Mouse (Mus musculus) bone marrow, adult 2 months (tissue): ENCODE data around the gene Ppp2r2d. TPM values are rescaled to one million over a fixed set of nuclear protein-coding genes. Genes with fewer than 3 reads are reported as not detected.

Experiments used
- H3K27ac ChIP-seq: fragments of 200-500 bp; 2 replicates; pipeline ENCODE4 v1.5.1; 2012; ENCODE audit warnings: low read depth, mild to moderate bottlenecking, control low read depth, inconsistent platforms, low read length; ENCODE audit not compliant: control insufficient read depth, poor library complexity, insufficient read depth
- H3K4me1 ChIP-seq: fragments of 200-500 bp; 2 replicates; pipeline ENCODE4 v1.6.1; 2011; ENCODE audit warnings: low read length; ENCODE audit not compliant: control insufficient read depth, insufficient read depth
- H3K4me3 ChIP-seq: fragments of 200-500 bp; replicated peaks from 2 replicates; pipeline ENCODE3; 2011; ENCODE audit warnings: mild to moderate bottlenecking, low read depth, low read length, control low read depth; ENCODE audit not compliant: control insufficient read depth
- CTCF ChIP-seq: fragments of 200-500 bp; IDR thresholded peaks from 2 replicates; pipeline ENCODE4 v1.5.1; 2011; ENCODE audit warnings: low read length, control low read depth; ENCODE audit not compliant: control insufficient read depth, insufficient read depth
- POLR2A ChIP-seq: fragments of 200-500 bp; IDR thresholded peaks from 2 replicates; pipeline ENCODE4 v1.6.1; 2011; ENCODE audit warnings: low read depth, mild to moderate bottlenecking, control low read depth, low read length, borderline replicate concordance; ENCODE audit not compliant: control insufficient read depth
- WGBS: fragments of 180-500 bp; shearing (Covaris S2); methylation state at CpG from one replicate; pipeline ENCODE4 v1.1.7; 2018; 5-methylcytosine and 5-hydroxymethylcytosine counted together
- polyA plus RNA-seq: library from polyadenylated mRNA; stranded (reverse); fragments of >200 nt; gene quantifications from 2 replicates; pipeline ENCODE4 v1.2.4, GENCODE M21; 2011; ENCODE audit warnings: low replicate concordance; ENCODE audit not compliant: missing spikeins, insufficient read depth, insufficient read length

Gene Ppp2r2d
- polyA plus RNA-seq, 1 experiment: 47.0 TPM

- Histone ChIP-seq H3K27ac (no peak overlapping the region), H3K4me1 (peaks cover 1% of the 10 kb centered on the region), H3K4me3 (no peak overlapping the region)
- TF ChIP-seq POLR2A (no peak), CTCF (peak; percentile 51)
- 16% methylated on average over 3 of the region's 3 CpGs for WGBS
These were observed 78.0 kb downstream of the Ppp2r2d start for GRCm38 (mm10) chr7:138923756-138924425.

- 86% methylated on average over 4 of the region's 4 CpGs for WGBS
- Histone ChIP-seq H3K27ac (no peak overlapping the region), H3K4me1 (no peaks in the 10 kb centered on the region), H3K4me3 (no peak overlapping the region)
- TF ChIP-seq CTCF: no peak
- no peak for TF ChIP-seq POLR2A
These were observed 82.6 kb downstream of the Ppp2r2d start for GRCm38 (mm10) chr7:138928456-138928855.

Other genes with a start within 250 kb of the Ppp2r2d start
- 14.6 and 53.5 TPM in 2 replicates for gene Mapk1ip1, start 194 bp downstream of the Ppp2r2d start, polyA plus RNA-seq
- gene Bnip3, start 63.4 kb downstream of the Ppp2r2d start, polyA plus RNA-seq: 7.8 and 10.7 TPM in 2 replicates
- gene Jakmip3, start 94.7 kb downstream of the Ppp2r2d start, polyA plus RNA-seq: not detected in 2 replicates
- 0.31 TPM in 1 of 2 replicates, not detected in the other for gene Dpysl4, start 239.9 kb downstream of the Ppp2r2d start, polyA plus RNA-seq